Mouse (Mus musculus) cortical plate, adult 2 months (tissue): Measurements from ENCODE around the gene Tmem222. TPM values are rescaled to one million over a fixed set of nuclear protein-coding genes. Genes with fewer than 3 reads are reported as not detected.

Experiments used
- H3K27ac ChIP-seq: fragments of 200-500 bp; 2 replicates; pipeline ENCODE4 v1.5.1; 2012; ENCODE audit warnings: low read length, control low read depth, inconsistent platforms; ENCODE audit not compliant: insufficient read depth
- H3K4me1 ChIP-seq: fragments of 200-500 bp; 2 replicates; pipeline ENCODE4 v1.6.1; 2011; ENCODE audit warnings: low read length; ENCODE audit not compliant: control insufficient read depth, insufficient read depth
- H3K4me3 ChIP-seq: fragments of 200-500 bp; 2 replicates; pipeline ENCODE4 v1.5.1; 2011; ENCODE audit warnings: mild to moderate bottlenecking, low read length, control low read depth; ENCODE audit not compliant: insufficient read depth
- CTCF ChIP-seq: fragments of 200-500 bp; IDR thresholded peaks from 2 replicates; pipeline ENCODE4 v1.5.1; 2011; ENCODE audit warnings: mild to moderate bottlenecking, control low read depth, low read length; ENCODE audit not compliant: insufficient read depth; ENCODE audit errors: extremely low read depth
- POLR2A ChIP-seq: fragments of 200-500 bp; IDR thresholded peaks from 2 replicates; pipeline ENCODE4 v1.6.1; 2011; ENCODE audit warnings: mild to moderate bottlenecking, low read length, control low read depth; ENCODE audit not compliant: insufficient read depth; ENCODE audit errors: extremely low read depth
- polyA plus RNA-seq: library from polyadenylated mRNA; depleted of rRNA; stranded (reverse); fragments of >200 nt; gene quantifications from 2 replicates; pipeline ENCODE4 v1.2.3, GENCODE M21; 2012; rRNA removed

Gene Tmem222
- polyA plus RNA-seq, result 173 and 175 TPM in 2 replicates

- Histone ChIP-seq H3K4me1 (peaks cover 6% of the 10 kb centered on the region), H3K27ac (peak within 1 kb of the TSS; percentile 91), H3K4me3 (peak within 1 kb of the TSS; percentile 85)
- TF ChIP-seq CTCF (no peak), POLR2A (peak; percentile 63)
Measured at GRCm38 (mm10) chr4:133277104-133278026, at the start of gene Tmem222. Gene Tmem222 (minus strand): TSS chr4:133277792.

- H3K4me3 ChIP-seq, result no peak overlapping the region
- TF ChIP-seq POLR2A (no peak), CTCF (no peak)
- H3K4me1 ChIP-seq, result no peaks in the 10 kb centered on the region
- no peak overlapping the region for H3K27ac ChIP-seq
Measured at GRCm38 (mm10) chr4:133319667-133320066, 42.1 kb upstream of the Tmem222 start.

- H3K27ac ChIP-seq, result no peak overlapping the region
- H3K4me1 ChIP-seq, result no peaks in the 10 kb centered on the region
- no peak overlapping the region for H3K4me3 ChIP-seq
- TF ChIP-seq POLR2A, result no peak
Measured at GRCm38 (mm10) chr4:133315991-133316390, 38.4 kb upstream of the Tmem222 start.

DNA sequence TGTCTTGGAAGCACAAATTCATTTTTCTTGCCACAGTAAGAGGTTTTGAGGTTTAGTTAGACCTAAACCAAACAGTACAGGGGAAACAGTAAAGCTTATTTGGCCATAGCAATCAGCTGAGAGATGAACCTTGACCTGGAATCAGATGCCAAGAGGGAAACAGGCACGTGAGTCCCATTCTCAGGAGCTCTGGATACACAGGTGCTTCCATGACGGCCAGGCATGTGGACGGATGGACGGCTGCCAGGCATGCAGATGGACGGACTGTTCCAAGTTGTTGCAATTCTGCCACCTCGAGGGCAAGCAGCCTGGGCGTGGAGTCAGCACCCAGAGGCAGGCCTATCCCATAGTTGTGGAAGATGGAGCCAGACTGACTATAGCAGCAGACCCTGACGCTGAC, 37.3 kb upstream of the Tmem222 start:
- Histone ChIP-seq H3K27ac (no peak overlapping the region), H3K4me3 (no peak overlapping the region), H3K4me1 (no peaks in the 10 kb centered on the region)
- no peak for TF ChIP-seq POLR2A
- no peak for TF ChIP-seq CTCF

GRCm38 (mm10) chr4:133309948-133310347, 32.4 kb upstream of the Tmem222 start:
- TF ChIP-seq CTCF (peak; percentile 97), POLR2A (no peak)
- H3K27ac ChIP-seq, result no peak overlapping the region
- no peak overlapping the region for H3K4me3 ChIP-seq
- H3K4me1 ChIP-seq, result no peaks in the 10 kb centered on the region

GRCm38 (mm10) chr4:133307331-133307730, 29.7 kb upstream of the Tmem222 start:
- Histone ChIP-seq H3K4me3 (no peak overlapping the region), H3K27ac (no peak overlapping the region), H3K4me1 (no peaks in the 10 kb centered on the region)
- TF ChIP-seq CTCF (peak; percentile 70), POLR2A (no peak)

DNA sequence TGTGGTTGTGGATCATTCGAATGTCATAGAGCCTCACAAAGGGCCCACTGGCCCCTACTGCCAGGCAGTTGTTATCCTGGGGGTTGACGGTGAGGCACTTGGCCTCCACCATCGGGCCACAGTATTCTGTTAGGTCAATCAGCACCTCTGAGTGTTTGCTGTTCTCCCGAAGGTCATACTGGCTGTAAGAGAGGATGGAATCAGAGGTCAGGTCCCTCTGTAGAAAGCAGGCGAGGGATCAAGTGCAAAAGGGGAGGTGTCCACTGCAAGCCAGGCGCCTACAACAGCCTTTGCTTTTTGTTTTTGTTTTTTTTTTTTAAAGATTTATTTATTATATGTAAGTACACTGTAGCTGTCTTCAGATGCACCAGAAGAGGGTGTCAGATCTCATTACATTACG, 28.2 kb upstream of the Tmem222 start:
- H3K4me3 ChIP-seq, result no peak overlapping the region
- TF ChIP-seq CTCF (no peak), POLR2A (no peak)
- no peak overlapping the region for H3K27ac ChIP-seq
- H3K4me1 ChIP-seq, result no peaks in the 10 kb centered on the region

DNA sequence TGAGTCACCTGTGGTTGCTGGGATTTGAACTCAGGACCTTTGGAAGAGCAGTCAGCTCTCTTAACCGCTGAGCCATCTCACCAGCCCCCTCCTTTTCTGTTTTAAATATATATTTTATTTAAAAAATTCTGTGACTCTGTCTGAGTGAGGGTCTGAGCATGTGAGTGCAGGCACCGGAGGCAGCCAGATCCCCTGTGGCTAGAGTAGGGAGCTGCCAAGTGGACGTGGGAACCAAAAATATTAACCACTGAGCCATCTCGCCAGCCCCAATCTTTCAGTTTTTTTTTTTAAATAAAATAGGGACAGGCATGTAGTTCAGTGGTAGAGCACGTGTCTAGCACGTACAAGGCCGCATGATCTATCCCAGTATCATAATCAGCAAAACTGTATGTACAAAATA, 27.2 kb upstream of the Tmem222 start:
- no peak overlapping the region for H3K27ac ChIP-seq
- no peaks in the 10 kb centered on the region; the same call in 1 of the 2 replicates for H3K4me1 ChIP-seq
- no peak overlapping the region for H3K4me3 ChIP-seq
- TF ChIP-seq POLR2A (no peak), CTCF (no peak)

DNA sequence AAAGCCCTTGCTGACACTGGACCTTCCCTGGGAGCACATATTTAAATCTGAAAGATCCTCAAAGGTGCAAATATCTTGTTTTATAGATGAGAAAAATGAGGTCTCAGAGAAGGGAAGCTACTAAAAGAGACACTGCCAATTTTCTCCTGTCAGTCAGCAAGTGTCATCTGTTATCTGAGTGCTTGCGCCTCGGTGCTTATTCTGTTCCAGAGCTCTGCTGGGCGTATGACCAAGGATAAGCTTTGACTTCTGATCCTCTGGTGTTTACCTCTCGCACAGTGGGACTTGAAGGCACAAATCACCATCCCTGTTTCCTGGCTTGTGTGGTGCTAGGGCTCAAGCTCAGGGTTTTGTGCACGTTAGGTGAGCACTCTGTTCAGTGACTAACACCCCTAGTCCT, 25.1 kb upstream of the Tmem222 start:
- no peak overlapping the region for H3K4me3 ChIP-seq
- H3K27ac ChIP-seq, result no peak overlapping the region
- peaks cover 7% of the 10 kb centered on the region; the same call in 1 of the 2 replicates for H3K4me1 ChIP-seq
- TF ChIP-seq POLR2A (no peak), CTCF (no peak)

- Histone ChIP-seq H3K4me1 (peaks cover 9% of the 10 kb centered on the region; the same call in 1 of the 2 replicates), H3K4me3 (no peak overlapping the region), H3K27ac (no peak overlapping the region)
- TF ChIP-seq POLR2A (no peak), CTCF (peak; percentile 73)
Measured at GRCm38 (mm10) chr4:133301802-133302201, 24.2 kb upstream of the Tmem222 start.

DNA sequence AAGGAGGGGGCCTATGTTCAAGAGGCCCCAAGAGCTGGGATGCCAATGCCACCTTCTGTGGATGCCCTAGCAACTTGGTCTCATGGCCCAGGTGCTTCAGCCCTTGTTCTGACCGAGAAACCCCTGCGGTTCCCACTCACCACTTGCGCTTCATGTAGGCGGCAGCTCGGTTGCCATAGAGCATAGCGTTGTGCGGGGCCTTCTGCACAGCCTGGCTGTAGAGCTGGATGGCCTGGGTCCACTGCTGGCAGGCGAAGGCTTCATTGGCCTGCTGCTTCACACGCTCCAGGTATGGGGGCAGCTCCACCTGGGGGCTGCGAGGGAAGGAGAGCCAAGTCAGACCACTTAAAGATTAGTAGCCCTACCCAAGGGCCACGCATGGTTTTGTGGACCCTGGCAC, 22.8 kb upstream of the Tmem222 start:
- Histone ChIP-seq H3K27ac (peak overlapping the region; percentile 10; the same call in 1 of the 2 replicates), H3K4me3 (no peak overlapping the region), H3K4me1 (peaks cover 9% of the 10 kb centered on the region; the same call in 1 of the 2 replicates)
- no peak for TF ChIP-seq POLR2A
- no peak for TF ChIP-seq CTCF
